Mouse (Mus musculus): Measurements from ENCODE around the gene Lbhd1. TPM values are rescaled to one million over a fixed set of nuclear protein-coding genes. Genes with fewer than 3 reads are reported as not detected.
"Not testable (repeated sequence)": the region's sequence is repeated elsewhere in the genome, so short reads cannot be mapped to it uniquely, and the experiment has no call there.

Gene Lbhd1
- total RNA-seq (2015) (53.0 and 75.7 TPM in 2 replicates), total RNA-seq (2017) (7.5 and 14.3 TPM in 2 replicates)

GRCm38 (mm10) chr19:8883616-8884015 is at the start of gene Lbhd1, which contains the start of gene Gm49403:
Gene Lbhd1, plus strand, starts transcription at chr19:8883732.
Gene Gm49403, plus strand, starts transcription at chr19:8883930.
- no peak for ATAC-seq (replicated peaks; ENCODE audit: poor library complexity)

- ATAC-seq (replicated peaks; ENCODE audit: poor library complexity), result not testable (repeated sequence)
Measured at GRCm38 (mm10) chr19:8836327-8836726, 47.2 kb upstream of the Lbhd1 start.

GRCm38 (mm10) chr19:8837251-8837791 is 46.2 kb upstream of the Lbhd1 start, which contains the start of gene Bscl2:
Gene Bscl2, plus strand, starts transcription at chr19:8837467.
- peak; percentile 83 for ATAC-seq (replicated peaks; ENCODE audit: poor library complexity)

- ATAC-seq (replicated peaks; ENCODE audit: poor library complexity), result peak; percentile 5; the same call in 1 of the 2 replicates
Measured at GRCm38 (mm10) chr19:8838041-8838730, 45.3 kb upstream of the Lbhd1 start.

GRCm38 (mm10) chr19:8839103-8839907 is 44.2 kb upstream of the Lbhd1 start, which contains the start of gene Gng3:
Gene Gng3, minus strand, starts transcription at chr19:8839194.
- ATAC-seq (replicated peaks; ENCODE audit: poor library complexity), result no peak

- peak; percentile 56 for ATAC-seq (replicated peaks; ENCODE audit: poor library complexity)
Measured at GRCm38 (mm10) chr19:8839908-8840791, 43.4 kb upstream of the Lbhd1 start.

GRCm38 (mm10) chr19:8841012-8841411 is 42.5 kb upstream of the Lbhd1 start:
- no peak for ATAC-seq (replicated peaks; ENCODE audit: poor library complexity)

GRCm38 (mm10) chr19:8842961-8843360 is 40.6 kb upstream of the Lbhd1 start:
- no peak for ATAC-seq (replicated peaks; ENCODE audit: poor library complexity)

- ATAC-seq (replicated peaks; ENCODE audit: poor library complexity), result peak; percentile 66
Measured at GRCm38 (mm10) chr19:8844371-8845129, 39.0 kb upstream of the Lbhd1 start.

GRCm38 (mm10) chr19:8848356-8848755 is 35.2 kb upstream of the Lbhd1 start:
- no peak for ATAC-seq (replicated peaks; ENCODE audit: poor library complexity)

- no peak for ATAC-seq (replicated peaks; ENCODE audit: poor library complexity)
Measured at GRCm38 (mm10) chr19:8850402-8850901, 33.1 kb upstream of the Lbhd1 start, which contains the start of gene Lrrn4cl. Gene Lrrn4cl, plus strand, starts transcription at chr19:8850768.

- ATAC-seq (replicated peaks; ENCODE audit: poor library complexity), result no peak
Measured at GRCm38 (mm10) chr19:8851639-8852038, 31.9 kb upstream of the Lbhd1 start.

GRCm38 (mm10) chr19:8852236-8852928 is 31.1 kb upstream of the Lbhd1 start:
- no peak for ATAC-seq (replicated peaks; ENCODE audit: poor library complexity)

- ATAC-seq (replicated peaks; ENCODE audit: poor library complexity), result no peak
Measured at GRCm38 (mm10) chr19:8853117-8853516, 30.4 kb upstream of the Lbhd1 start.

- peak; percentile 80 for ATAC-seq (replicated peaks; ENCODE audit: poor library complexity)
Measured at GRCm38 (mm10) chr19:8857689-8858088, 25.8 kb upstream of the Lbhd1 start.

GRCm38 (mm10) chr19:8859018-8859417 is 24.5 kb upstream of the Lbhd1 start:
- no peak for ATAC-seq (replicated peaks; ENCODE audit: poor library complexity)

GRCm38 (mm10) chr19:8864265-8864664 is 19.3 kb upstream of the Lbhd1 start:
- no peak for ATAC-seq (replicated peaks; ENCODE audit: poor library complexity)

GRCm38 (mm10) chr19:8870381-8870780 is 13.2 kb upstream of the Lbhd1 start:
- not testable (repeated sequence) for ATAC-seq (replicated peaks; ENCODE audit: poor library complexity)

GRCm38 (mm10) chr19:8870838-8871237 is 12.7 kb upstream of the Lbhd1 start:
- peak; percentile 6; the same call in 1 of the 2 replicates for ATAC-seq (replicated peaks; ENCODE audit: poor library complexity)
